Mouse (Mus musculus): ENCODE measurements around the gene Soga1. TPM values are rescaled to one million over a fixed set of nuclear protein-coding genes. Genes with fewer than 3 reads are reported as not detected.
A peak's percentile ranks its signal among the peaks of the same experiment; 100 is the strongest.

The Soga1 gene
- 100 to 1,000 TPM in 1 of 26 experiments, 10 to 100 TPM in 25; 12.2 to 152 (median 35.2) TPM for total RNA-seq (2018; cell fraction: chromatin; rRNA removed)
- 10 to 100 TPM in 14 of 26 experiments, 1 to 10 TPM in 12; 5.1 to 30.7 (median 12.8) TPM for total RNA-seq (2018; cell fraction: cytosol; rRNA removed)
- total RNA-seq (2018; cell fraction: nucleus; rRNA removed) = 10 to 100 TPM in 25 of 26 experiments, 1 to 10 TPM in 1; 10.0 to 61.1 (median 26.6) TPM
- 8.1 to 15.4 TPM (median 10.2 TPM) in 3 replicates for polyA plus RNA-seq (2018)

- Histone ChIP-seq H3K36me3 (ENCODE audit: inconsistent target) (no peaks in the 10 kb centered on the region), H3K27ac (peak within 1 kb of the TSS; percentile 76), H3K4me3 (ENCODE audit: inconsistent target) (peak within 1 kb of the TSS; percentile 74), H3K79me2 (ENCODE audit: inconsistent target) (peaks cover 41% of the 10 kb centered on the region)
- WGBS (ENCODE audit: missing documents) = 1% methylated on average over 78 of the region's 136 CpGs
Measured at GRCm38 (mm10) chr2:157078793-157079700, at the start of gene Soga1. Gene Soga1 (minus strand): TSS chr2:157079254.

GRCm38 (mm10) chr2:157128072-157128471 is 49.0 kb upstream of the Soga1 start:
- Histone ChIP-seq H3K27ac (no peak overlapping the region), H3K4me3 (ENCODE audit: inconsistent target) (no peak overlapping the region), H3K36me3 (ENCODE audit: inconsistent target) (peaks cover 59% of the 10 kb centered on the region), H3K79me2 (ENCODE audit: inconsistent target) (peaks cover 100% of the 10 kb centered on the region)
- WGBS (ENCODE audit: missing documents) = 82% methylated on average over 3 of the region's 4 CpGs

GRCm38 (mm10) chr2:157127370-157127769 is 48.3 kb upstream of the Soga1 start:
- Histone ChIP-seq H3K27ac (no peak overlapping the region), H3K36me3 (ENCODE audit: inconsistent target) (peaks cover 66% of the 10 kb centered on the region), H3K79me2 (ENCODE audit: inconsistent target) (peaks cover 100% of the 10 kb centered on the region), H3K4me3 (ENCODE audit: inconsistent target) (no peak overlapping the region)
- 93% methylated on average over 3 of the region's 3 CpGs for WGBS (ENCODE audit: missing documents)

DNA sequence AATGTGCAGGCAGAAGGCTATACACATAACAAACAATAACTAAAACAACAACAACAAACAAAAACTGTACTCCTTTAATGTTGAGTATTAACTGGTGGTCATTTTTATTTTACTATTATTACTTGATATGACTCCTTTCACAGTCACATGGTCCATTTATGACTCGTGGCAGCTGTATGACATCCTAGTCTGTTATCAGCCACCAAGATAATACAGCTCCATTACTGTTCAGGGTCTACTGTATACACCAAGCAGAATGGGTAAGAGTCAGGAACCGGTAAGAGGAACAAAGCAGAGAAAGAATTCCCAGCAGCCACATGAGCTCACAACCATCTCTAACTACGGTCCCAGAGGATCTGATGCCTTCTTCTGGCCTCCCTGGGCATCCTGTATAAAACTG is 46.2 kb upstream of the Soga1 start:
- no peak overlapping the region for H3K4me3 ChIP-seq (ENCODE audit: inconsistent target)
- H3K36me3 ChIP-seq (ENCODE audit: inconsistent target) = peaks cover 87% of the 10 kb centered on the region
- 79% methylated on average over 3 of the region's 3 CpGs for WGBS (ENCODE audit: missing documents)
- H3K27ac ChIP-seq = no peak overlapping the region
- peaks cover 96% of the 10 kb centered on the region for H3K79me2 ChIP-seq (ENCODE audit: inconsistent target)

DNA sequence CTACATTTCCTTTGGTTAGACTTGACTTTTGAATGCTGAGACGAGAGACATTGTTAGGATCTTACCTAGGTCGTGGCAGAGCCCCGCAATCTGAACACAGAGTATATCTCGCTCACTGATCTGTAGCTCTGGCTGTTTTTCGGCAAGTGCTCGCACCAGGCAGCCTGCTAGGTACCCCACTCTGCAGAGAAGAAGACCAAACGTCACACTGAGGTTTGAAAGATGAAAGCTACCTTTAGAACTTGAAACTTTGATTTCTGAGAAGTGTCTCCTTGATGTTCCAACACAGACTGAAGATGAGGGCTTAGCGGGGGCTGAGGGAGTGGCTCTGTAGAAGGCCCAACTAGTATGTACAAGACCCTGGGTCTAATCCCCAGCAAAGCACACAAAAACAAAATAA is 42.7 kb upstream of the Soga1 start:
- 93% methylated on average over 8 of the region's 8 CpGs for WGBS (ENCODE audit: missing documents)
- Histone ChIP-seq H3K27ac (no peak overlapping the region), H3K36me3 (ENCODE audit: inconsistent target) (peaks cover 91% of the 10 kb centered on the region), H3K79me2 (ENCODE audit: inconsistent target) (peaks cover 70% of the 10 kb centered on the region), H3K4me3 (ENCODE audit: inconsistent target) (no peak overlapping the region)

DNA sequence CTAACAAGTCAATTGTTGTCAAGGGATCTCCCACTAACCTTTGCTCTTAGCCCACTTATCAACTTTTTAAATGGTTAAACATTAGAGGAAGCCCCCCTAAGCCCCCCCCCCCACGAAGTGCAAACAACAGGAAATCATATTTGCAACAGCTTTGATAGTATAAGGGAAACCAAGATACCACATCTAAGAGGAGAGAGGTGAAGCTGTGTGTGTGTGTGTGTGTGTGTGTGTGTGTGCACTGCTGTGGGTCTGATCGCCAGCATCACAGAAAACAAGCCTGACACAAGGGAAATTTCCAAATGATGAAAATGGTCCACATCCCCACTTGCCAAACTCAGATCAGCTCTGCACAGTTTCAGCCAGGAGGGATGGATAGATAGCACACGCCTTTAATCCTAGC is 40.0 kb upstream of the Soga1 start:
- Histone ChIP-seq H3K36me3 (ENCODE audit: inconsistent target) (peaks cover 89% of the 10 kb centered on the region), H3K79me2 (ENCODE audit: inconsistent target) (peaks cover 43% of the 10 kb centered on the region; the same call in 1 of the 2 replicates), H3K27ac (no peak overlapping the region), H3K4me3 (ENCODE audit: inconsistent target) (no peak overlapping the region)
- 49% methylated on average over 3 of the region's 3 CpGs for WGBS (ENCODE audit: missing documents)

DNA sequence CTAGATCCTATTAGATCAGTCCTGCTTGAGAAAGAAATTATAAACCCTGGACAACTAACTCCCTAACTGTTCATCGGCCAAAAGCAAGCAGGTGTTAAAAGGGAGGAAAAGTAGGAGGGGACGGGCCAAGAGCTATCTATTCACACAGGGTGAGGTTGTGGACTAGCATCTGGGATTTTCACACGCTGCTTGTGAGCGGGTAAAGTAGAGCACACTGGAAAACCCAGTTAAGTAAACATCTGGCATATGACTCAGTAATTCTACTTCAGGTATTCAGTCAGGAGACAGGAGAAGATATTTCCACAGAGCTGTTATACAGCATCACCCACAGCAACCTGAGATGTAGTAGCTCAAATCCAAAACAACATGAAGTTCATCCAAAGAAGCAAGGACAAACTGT is 39.5 kb upstream of the Soga1 start:
- Histone ChIP-seq H3K79me2 (ENCODE audit: inconsistent target) (peaks cover 37% of the 10 kb centered on the region; the same call in 1 of the 2 replicates), H3K36me3 (ENCODE audit: inconsistent target) (peaks cover 89% of the 10 kb centered on the region), H3K27ac (no peak overlapping the region), H3K4me3 (ENCODE audit: inconsistent target) (no peak overlapping the region)
- WGBS (ENCODE audit: missing documents) = 97% methylated on average over 4 of the region's 4 CpGs

GRCm38 (mm10) chr2:157116964-157117363 is 37.9 kb upstream of the Soga1 start:
- H3K36me3 ChIP-seq (ENCODE audit: inconsistent target) = peaks cover 87% of the 10 kb centered on the region
- 34% methylated on average over 3 of the region's 3 CpGs for WGBS (ENCODE audit: missing documents)

DNA sequence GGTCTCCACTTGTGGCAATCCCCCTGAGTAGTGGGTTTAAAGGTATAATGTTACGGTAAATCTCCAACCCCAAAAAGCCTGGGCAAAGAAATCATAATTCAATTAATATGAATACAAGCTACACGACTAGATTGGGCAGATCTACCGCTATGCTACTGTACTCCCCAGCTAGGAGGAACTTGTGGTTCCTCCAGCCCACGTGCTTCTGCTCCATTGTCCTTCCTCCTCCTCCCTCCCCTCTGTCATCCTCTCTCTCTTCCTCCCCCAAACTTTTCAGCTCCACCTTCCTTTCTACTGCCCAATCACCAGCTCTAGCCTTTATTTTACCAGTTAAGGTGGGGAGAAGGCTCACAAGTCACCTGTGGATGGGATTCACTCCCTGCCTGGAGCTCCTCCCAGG is 29.2 kb upstream of the Soga1 start:
- no peak overlapping the region for H3K4me3 ChIP-seq (ENCODE audit: inconsistent target)
- no peak overlapping the region for H3K27ac ChIP-seq
- no peaks in the 10 kb centered on the region; the same call in 1 of the 2 replicates for H3K79me2 ChIP-seq (ENCODE audit: inconsistent target)
- peaks cover 90% of the 10 kb centered on the region for H3K36me3 ChIP-seq (ENCODE audit: inconsistent target)
- WGBS (ENCODE audit: missing documents) = 20% methylated on average over 4 of the region's 4 CpGs

More at GRCm38 (mm10) chr2:157116964-157117363, 37.9 kb upstream of the Soga1 start:
- no peak overlapping the region for H3K4me3 ChIP-seq (ENCODE audit: inconsistent target)
- H3K27ac ChIP-seq = no peak overlapping the region
- H3K79me2 ChIP-seq (ENCODE audit: inconsistent target) = peaks cover 22% of the 10 kb centered on the region; the same call in 1 of the 2 replicates

- H3K27ac ChIP-seq = no peak overlapping the region
- H3K79me2 ChIP-seq (ENCODE audit: inconsistent target) = no peaks in the 10 kb centered on the region; the same call in 1 of the 2 replicates
- H3K36me3 ChIP-seq (ENCODE audit: inconsistent target) = peaks cover 91% of the 10 kb centered on the region
- no peak overlapping the region for H3K4me3 ChIP-seq (ENCODE audit: inconsistent target)
- WGBS (ENCODE audit: missing documents) = 95% methylated on average over 7 of the region's 8 CpGs
Measured at GRCm38 (mm10) chr2:157104454-157104853, 25.4 kb upstream of the Soga1 start.

- WGBS (ENCODE audit: missing documents) = 92% methylated on average over 2 of the region's 2 CpGs
- Histone ChIP-seq H3K36me3 (ENCODE audit: inconsistent target) (peaks cover 96% of the 10 kb centered on the region), H3K79me2 (ENCODE audit: inconsistent target) (no peaks in the 10 kb centered on the region; the same call in 1 of the 2 replicates), H3K4me3 (ENCODE audit: inconsistent target) (no peak overlapping the region), H3K27ac (no peak overlapping the region)
Measured at GRCm38 (mm10) chr2:157102256-157102655, 23.2 kb upstream of the Soga1 start.

DNA sequence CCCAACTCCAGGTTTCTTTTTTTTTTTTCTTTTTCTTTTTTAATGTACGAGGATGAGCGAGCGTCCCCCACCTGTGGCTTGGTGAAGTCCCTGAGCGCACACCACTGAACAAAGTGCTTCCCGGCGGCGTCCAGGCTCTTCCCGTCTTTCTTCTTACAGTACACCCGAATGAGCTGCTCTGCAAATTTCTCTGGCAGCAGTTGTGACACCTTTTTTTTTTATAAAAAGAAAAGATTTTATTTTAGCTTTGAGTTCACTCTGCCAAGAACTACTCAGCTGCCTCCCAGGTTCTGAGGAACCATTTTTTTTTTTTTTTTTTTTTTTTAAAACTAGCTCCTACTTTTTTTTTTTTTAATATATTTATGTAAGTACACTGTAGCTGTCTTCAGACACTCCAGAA is 22.6 kb upstream of the Soga1 start:
- 96% methylated on average over 9 of the region's 9 CpGs for WGBS (ENCODE audit: missing documents)
- no peak overlapping the region for H3K27ac ChIP-seq
- H3K79me2 ChIP-seq (ENCODE audit: inconsistent target) = no peaks in the 10 kb centered on the region; the same call in 1 of the 2 replicates
- H3K36me3 ChIP-seq (ENCODE audit: inconsistent target) = peaks cover 96% of the 10 kb centered on the region
- no peak overlapping the region for H3K4me3 ChIP-seq (ENCODE audit: inconsistent target)

DNA sequence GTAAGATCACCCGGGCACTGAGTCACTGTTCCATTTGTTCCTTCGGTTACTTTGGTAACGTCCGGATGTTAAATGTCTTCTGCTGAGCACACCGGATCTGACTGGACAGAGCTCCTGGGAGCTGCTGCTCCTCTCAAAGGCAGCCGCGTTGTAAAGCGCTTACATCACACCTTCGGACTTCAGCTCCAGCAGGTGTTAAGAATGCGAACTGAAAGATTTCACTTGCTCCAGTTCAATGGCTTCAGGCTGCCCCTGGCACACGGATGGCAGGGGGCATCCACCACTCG is 21.2 kb upstream of the Soga1 start:
- H3K27ac ChIP-seq = no peak overlapping the region
- H3K79me2 ChIP-seq (ENCODE audit: inconsistent target) = no peaks in the 10 kb centered on the region; the same call in 1 of the 2 replicates
- WGBS (ENCODE audit: missing documents) = 96% methylated on average over 12 of the region's 12 CpGs
- H3K36me3 ChIP-seq (ENCODE audit: inconsistent target) = peaks cover 88% of the 10 kb centered on the region
- H3K4me3 ChIP-seq (ENCODE audit: inconsistent target) = no peak overlapping the region

GRCm38 (mm10) chr2:157099532-157100318 is 20.7 kb upstream of the Soga1 start:
- no peaks in the 10 kb centered on the region; the same call in 1 of the 2 replicates for H3K79me2 ChIP-seq (ENCODE audit: inconsistent target)
- 78% methylated on average over 8 of the region's 12 CpGs for WGBS (ENCODE audit: missing documents)
- H3K36me3 ChIP-seq (ENCODE audit: inconsistent target) = peaks cover 83% of the 10 kb centered on the region
- peak overlapping the region; percentile 7; the same call in 1 of the 2 replicates for H3K27ac ChIP-seq
- no peak overlapping the region for H3K4me3 ChIP-seq (ENCODE audit: inconsistent target)

Data from macrophage (primary cell).